Mouse (Mus musculus) urinary bladder, postnatal 14 days (tissue): ENCODE measurements at regions not wholly inside any gene's neighbourhood (a gene's known extent, or its start where the extent isn't known, plus 50 kb on each side); places are given as distances from the start of the nearest gene placed in this dataset.
A peak's percentile ranks its signal among the peaks of the same experiment; 100 is the strongest.
"Not testable (repeated sequence)": the region's sequence is repeated elsewhere in the genome, so short reads cannot be mapped to it uniquely, and the experiment has no call there.

Experiments used
- DNase-seq: peaks from one replicate; pipeline ENCODE4 v3.0.0; 2021; ENCODE audit warnings: low spot score

GRCm38 (mm10) chr15:41283199-41283598, 1149.0 kb downstream of the 9330182O14Rik start:
- no peak for DNase-seq

DNA sequence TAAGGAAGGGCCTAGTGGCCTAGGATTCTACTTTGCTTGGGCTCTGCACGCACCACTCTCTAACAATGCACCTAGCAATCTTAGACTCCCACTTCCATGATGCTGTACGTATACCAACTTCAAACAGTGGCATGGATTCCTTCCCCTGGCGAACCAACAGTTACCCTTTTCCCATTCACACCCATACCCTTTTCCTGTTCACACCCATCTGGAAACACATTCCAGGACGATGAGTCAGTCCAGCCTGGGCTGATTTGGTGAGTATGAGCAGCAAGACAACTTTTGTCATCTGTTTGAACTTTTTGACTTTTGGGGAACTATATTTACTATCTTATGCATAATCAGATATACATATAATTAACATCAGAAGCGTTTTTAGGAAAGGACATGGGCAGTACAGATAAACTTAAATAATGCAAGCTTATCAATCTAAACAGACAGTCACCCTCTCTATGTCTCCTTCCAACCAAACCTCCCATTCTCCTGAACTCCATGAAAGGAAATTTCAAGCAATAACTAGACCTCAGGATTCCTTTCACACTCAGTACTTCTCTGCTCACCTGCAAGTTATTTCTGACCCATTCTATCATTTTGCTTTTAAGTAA, 1152.7 kb downstream of the 9330182O14Rik start:
- no peak for DNase-seq

DNA sequence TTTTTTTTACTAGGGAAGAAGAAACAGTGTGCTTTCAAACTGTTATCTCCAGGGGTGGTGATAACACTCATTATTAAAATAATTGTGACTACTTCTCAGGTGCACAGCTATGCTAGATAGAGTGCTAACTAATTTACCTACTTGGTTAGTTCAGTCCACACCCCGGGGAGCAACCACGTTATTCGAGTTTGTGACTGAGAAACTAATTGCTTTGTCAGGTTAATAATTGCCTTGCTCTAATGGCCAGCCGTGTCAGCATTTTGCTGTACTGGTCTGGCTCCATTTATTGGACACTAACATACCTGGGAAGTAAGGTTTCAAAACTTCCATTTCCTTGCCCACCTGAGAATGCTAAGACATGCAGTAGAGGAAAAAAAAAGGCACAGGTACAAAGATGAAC, 1163.3 kb downstream of the 9330182O14Rik start:
- DNase-seq: no peak

GRCm38 (mm10) chr15:41306638-41307037, 1172.5 kb downstream of the 9330182O14Rik start:
- DNase-seq: no peak

- no peak for DNase-seq
These were observed 1177.7 kb downstream of the 9330182O14Rik start for GRCm38 (mm10) chr15:41311728-41312320.

DNA sequence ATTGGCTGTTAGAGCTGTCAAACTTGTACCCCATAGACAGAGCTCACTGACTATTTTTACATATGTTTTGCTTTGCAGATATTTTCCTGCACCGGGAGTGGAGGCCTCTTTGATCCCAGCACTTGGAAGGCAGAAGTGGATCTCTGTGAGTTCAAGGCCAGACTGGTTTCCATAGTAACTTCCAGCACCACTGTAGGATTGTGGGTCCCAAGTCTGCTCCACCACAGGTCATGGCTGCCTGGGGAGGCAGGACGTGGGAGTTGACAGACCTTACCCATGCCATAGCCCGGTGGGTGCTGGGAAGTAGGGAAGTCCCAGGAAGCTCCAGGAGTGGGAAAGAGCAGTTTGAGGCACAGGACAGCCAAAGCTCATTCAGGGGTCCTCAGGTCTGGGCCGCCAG, 1180.8 kb downstream of the 9330182O14Rik start:
- no peak for DNase-seq

DNA sequence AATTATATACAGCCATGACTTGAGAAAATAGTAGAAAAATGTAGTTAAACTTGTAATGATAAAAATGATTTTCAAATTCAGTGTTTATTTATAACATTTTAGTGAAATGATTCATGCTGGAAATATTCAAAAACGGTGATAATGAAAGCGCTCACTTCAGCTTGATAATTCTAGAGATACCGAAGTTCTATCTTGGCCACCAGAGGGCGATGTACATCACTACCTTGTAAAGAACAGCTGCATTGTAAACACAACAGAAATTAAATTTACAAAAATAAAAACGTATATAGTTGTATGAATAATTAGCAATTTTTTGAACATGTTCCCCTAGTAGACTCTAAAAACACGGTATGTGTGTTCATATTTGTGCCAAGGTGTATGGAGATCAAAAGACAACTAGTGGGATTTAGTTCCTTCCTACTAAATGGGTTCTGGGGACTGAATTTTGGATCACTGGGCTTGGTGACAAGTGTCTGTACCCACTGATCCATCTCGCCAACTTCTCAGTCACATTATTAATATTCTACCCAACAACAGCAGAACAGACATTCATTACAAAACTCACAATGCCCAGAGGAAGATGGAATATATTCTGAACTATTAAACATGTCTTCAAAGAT, 1191.6 kb downstream of the 9330182O14Rik start:
- DNase-seq: peak; percentile 62

DNA sequence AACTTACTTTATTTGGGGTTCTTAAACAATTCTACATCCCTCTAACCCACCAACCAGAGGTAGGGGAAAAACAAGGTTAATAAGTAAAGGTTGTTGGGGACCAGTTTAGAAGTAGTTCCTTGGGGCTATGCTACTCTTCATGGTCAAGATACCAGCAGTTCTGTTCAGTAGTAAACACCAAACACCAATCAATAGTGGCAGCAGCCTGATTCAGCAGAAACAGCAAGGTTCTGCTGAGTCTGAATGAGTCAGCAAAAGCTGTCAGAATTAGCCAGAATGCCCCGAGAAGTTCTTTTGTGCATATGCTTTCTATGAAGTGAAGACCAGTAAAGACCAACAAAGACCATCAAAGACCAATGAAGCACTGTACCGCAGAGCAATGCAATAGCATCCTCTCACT, 1195.1 kb downstream of the 9330182O14Rik start:
- DNase-seq: no peak

DNA sequence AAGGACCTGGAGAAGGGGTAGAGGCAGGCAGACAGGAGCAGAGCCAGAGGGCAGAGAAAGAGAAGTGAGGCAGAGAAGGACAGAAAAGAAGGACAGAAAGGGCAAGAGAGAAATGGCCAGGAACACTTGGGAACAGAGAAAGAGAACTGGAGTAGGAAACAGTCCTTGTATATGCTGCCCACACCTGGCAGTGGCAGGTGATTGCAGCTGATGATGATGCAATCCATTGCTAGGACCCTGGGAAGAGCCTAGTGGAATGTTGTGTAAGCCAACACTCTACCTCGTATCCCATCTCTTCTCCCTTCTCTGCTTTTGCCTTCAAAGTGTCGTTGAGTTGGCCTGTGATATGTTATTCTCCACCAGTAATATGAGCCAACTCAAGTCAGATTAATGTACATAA, 1195.9 kb downstream of the 9330182O14Rik start:
- no peak for DNase-seq

- no peak for DNase-seq
These were observed 1198.3 kb downstream of the 9330182O14Rik start for GRCm38 (mm10) chr15:41332451-41332850.

- DNase-seq: no peak
These were observed 1199.0 kb downstream of the 9330182O14Rik start for GRCm38 (mm10) chr15:41333165-41333564.

- DNase-seq: not testable (repeated sequence)
These were observed 1206.5 kb downstream of the 9330182O14Rik start for GRCm38 (mm10) chr15:41340621-41341020.

DNA sequence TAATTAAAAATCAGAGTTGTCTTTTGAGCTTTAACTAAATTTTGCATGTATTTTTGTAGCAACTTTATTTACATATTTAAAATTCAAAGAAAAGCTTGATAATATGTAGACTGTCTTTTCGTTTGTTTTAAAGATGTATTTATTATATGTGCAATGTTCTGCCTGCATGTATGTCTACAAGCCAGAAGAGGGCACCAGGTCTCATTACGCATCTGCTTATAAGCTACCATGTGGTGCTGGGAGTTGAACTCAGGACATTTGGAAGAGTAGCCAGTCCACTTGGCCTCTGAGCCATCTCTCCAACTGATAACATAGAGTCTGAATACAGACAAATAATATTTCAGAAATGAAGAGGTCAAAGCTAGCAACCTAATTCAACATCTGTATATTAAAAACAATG, 1211.4 kb downstream of the 9330182O14Rik start:
- DNase-seq: no peak

- no peak for DNase-seq
These were observed 1213.1 kb downstream of the 9330182O14Rik start for GRCm38 (mm10) chr15:41347221-41347620.

GRCm38 (mm10) chr15:41352129-41352528, 1218.0 kb downstream of the 9330182O14Rik start:
- no peak for DNase-seq

DNA sequence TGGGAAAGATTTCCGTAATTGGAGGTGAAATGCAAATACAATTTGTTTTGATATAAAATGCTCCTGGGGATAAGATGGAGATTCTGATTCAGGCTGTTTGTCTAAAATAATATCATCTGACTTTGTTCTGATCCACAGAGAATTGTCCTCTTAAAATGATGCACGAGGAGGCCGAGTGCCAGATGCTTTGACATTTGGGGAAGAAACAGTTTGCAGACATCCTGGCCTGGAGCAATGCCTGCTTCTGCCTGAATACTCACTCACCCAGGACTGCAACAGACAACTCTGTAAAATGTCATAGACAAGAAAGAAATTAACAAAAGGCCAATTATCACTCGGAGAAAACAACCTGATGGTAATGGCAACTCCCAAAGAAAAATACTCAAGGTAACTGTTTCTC, 1225.1 kb downstream of the 9330182O14Rik start:
- DNase-seq: no peak

DNA sequence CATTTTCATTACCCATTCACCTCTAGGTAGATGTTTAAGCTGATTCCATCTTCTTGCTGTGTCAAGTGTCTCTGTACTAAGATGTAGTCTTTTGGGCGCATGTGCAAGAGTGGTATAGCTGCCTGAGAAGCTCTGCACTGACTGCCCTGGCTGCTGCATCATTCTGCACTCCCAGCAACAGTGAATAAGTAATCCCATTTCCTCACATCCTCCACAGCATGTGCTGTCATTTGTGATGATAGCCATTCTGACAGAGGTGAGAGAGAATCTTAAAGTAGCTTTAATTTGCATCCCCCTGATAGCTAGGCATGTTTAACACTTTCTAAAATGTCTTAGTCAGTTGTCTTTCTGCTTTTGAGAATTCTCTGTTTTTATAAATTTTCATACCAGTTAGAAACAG, 1240.5 kb downstream of the 9330182O14Rik start:
- DNase-seq: no peak

- DNase-seq: no peak
These were observed 1241.7 kb downstream of the 9330182O14Rik start for GRCm38 (mm10) chr15:41375906-41376305.

DNA sequence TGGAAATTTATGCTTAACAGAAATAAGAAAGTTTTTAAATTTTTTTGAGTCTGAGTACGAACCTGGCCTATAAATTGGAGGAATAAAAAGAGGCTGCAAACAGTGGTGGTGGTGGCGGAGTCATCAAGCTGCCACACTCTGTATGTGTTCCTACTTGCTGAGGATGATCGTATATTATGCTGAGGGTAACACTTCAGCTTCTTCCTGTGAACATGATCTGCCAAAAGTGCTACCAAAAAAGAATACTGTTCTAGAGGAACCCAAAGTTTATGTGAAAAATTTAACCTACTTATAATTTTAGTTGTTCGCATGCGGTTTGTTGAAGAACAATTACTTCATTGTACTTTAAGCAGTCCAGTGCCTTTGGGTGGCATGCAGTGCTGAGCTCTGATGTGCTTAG, 1245.5 kb downstream of the 9330182O14Rik start:
- no peak for DNase-seq

DNA sequence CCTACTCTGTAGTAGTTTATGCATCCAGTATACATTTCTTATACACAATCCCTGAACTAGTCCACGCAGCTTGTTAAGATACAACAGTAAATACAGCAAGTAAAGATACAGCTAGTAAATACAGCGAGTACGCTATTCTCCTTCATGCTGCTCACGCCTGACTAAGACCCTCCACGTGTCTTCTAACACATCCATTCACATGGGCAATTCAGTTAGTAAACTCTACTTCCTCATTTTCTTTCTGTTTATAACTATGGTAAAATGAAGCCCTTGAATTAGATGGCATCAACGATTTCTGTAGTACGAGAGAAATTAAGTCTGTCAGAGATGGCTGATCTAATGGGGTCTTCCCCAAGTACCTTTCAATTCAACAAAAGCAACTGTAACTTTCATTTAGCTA, 1246.3 kb downstream of the 9330182O14Rik start:
- DNase-seq: no peak

DNA sequence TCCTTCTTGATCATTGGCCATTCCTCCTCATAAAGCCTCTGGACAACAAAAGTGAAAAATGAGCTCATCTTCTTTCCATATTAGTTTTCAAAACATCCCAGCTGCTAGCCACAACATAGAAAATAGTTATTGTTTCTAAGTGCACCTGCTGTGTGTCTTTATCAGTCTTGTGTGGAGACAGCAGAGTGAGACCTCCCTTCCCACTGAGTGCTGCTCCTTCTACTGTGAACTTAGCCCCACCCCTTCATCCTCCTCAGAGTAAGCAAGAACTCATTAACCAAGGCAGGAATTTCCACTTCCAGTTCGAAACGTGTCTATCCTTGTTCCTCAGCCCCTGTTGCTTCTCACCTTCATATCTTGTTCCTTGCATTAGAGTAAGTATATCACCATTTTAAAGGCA, 1256.5 kb downstream of the 9330182O14Rik start:
- DNase-seq: no peak
